Mouse (Mus musculus): ENCODE measurements around the gene Gm136.

Gene Gm136

DNA sequence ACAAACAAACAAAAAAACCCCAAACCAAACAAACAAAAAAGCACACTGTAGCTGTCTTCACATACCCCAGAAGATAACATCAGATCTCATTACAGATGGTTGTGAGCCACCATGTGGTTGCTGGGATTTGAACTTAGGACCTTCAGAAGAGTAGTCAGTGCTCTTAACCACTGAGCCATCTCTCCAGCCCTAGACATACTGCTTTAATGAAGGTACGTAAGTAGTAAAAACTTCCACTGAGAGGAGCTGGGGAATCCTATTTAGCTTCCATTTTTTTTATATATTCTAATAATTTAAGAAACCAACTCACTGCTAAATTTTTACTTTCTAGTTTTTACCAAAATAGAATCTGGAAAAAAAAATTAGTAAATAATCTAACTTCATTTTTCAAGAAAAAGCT lies 41.0 kb downstream of the Gm136 start:
- in situ Hi-C loops (cut with MboI) = no loop called here

DNA sequence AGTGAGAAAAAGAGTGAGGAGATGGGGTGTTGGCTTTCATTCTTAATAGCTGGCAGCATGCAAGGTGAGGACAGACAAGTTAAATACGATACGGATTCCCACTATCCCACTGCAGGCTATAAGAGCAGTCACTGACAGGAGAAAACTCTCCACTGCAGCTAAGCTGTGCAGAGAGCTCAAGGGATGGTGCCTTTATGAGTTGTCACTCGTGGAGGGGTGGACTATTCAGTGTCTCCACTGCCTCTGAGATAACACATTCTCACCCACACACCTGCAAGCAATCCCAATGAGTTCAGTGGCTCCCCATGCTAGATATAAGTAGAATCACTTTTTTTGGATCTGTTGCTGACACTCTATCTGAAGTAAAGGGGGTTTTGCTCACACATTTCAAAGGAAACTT lies 47.9 kb downstream of the Gm136 start:
- in situ Hi-C loops (cut with MboI) = no loop called here

DNA sequence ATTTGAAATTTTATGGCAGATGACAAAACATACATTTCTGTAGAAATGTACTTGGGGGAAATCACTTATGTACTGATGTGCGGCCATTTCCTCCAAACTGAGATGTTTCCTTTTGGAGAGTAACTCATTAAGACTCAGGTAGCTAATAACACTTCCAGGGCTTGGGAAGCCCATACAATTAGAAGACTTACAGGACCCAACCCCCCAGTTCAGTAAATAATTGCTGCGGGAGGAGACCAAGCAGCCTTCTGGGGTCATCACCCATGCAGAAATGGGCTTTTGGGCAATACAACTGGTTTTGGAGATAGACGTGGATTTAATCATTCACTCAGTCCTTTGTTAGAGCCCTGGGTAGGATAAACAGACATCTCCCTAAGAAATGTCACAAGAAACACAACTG lies 48.8 kb downstream of the Gm136 start:
- in situ Hi-C loops (cut with MboI) = no loop called here

- in situ Hi-C loops (cut with MboI) = no loop called here
Observed at GRCm38 (mm10) chr4:34703029-34703428, 53.0 kb downstream of the Gm136 start.

- in situ Hi-C loops (cut with MboI) = no loop called here
Observed at GRCm38 (mm10) chr4:34702231-34702630, 53.8 kb downstream of the Gm136 start.

DNA sequence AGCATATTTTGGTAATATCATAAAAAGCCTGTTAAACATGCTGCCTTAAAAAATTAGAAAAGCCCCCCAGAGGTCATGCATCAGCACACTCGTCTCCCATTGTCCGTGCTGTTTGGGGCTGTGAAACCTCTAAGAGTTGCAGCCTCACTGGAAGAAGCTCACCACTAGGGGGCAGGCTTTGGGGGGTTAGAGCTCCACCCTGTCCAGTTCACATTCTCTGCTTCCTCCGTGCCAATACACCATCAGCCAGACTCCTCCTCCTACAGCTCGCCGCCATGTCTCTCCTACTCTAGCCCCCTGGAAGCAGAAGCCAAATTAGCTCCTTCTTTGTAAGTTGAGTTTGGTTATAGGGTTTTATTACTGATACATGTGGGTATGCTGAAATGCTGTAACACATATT lies 54.5 kb downstream of the Gm136 start:
- in situ Hi-C loops (cut with MboI) = no loop called here

Data from mature B cell (primary cell).